Mouse (Mus musculus) neural tube, embryonic 13.5 days (tissue): ENCODE results near the gene Dennd1a. TPM values are rescaled to one million over a fixed set of nuclear protein-coding genes. Genes with fewer than 3 reads are reported as not detected.

Source experiments
- ATAC-seq: fragments of 200-750 bp; cut with Nextera tagmentation; 2 replicates; pipeline ENCODE4 v1.8.0; 2017; ENCODE audit warnings: low read depth, mild to moderate bottlenecking, moderate TSS enrichment, moderate library complexity
- H3K27ac ChIP-seq: fragments of 300-500 bp; sonication (generic); replicated peaks from 2 replicates; pipeline ENCODE4 v1.5.1; 2015; ENCODE audit warnings: moderate library complexity, mild to moderate bottlenecking, inconsistent platforms
- H3K27me3 ChIP-seq: fragments of 300-500 bp; sonication (generic); 2 replicates; pipeline ENCODE4 v1.6.1; 2015; ENCODE audit warnings: mild to moderate bottlenecking, inconsistent platforms
- H3K36me3 ChIP-seq: fragments of 300-500 bp; sonication (generic); 2 replicates; pipeline ENCODE4 v1.6.1; 2015; ENCODE audit warnings: mild to moderate bottlenecking, inconsistent platforms
- H3K4me1 ChIP-seq: fragments of 300-500 bp; sonication (generic); replicated peaks from 2 replicates; pipeline ENCODE4 v1.6.1; 2015; ENCODE audit warnings: inconsistent platforms
- H3K4me2 ChIP-seq: fragments of 300-500 bp; sonication (generic); 2 replicates; pipeline ENCODE4 v1.6.1; 2015; ENCODE audit warnings: inconsistent platforms, mild to moderate bottlenecking, moderate library complexity
- H3K4me3 ChIP-seq: fragments of 300-500 bp; sonication (generic); 2 replicates; pipeline ENCODE4 v1.5.1; 2015; ENCODE audit warnings: mild to moderate bottlenecking, inconsistent platforms
- H3K9ac ChIP-seq: fragments of 300-500 bp; sonication (generic); 2 replicates; pipeline ENCODE4 v1.6.1; 2015; ENCODE audit warnings: moderate library complexity, mild to moderate bottlenecking, inconsistent platforms
- H3K9me3 ChIP-seq: fragments of 300-500 bp; sonication (generic); 2 replicates; pipeline ENCODE4 v1.6.1; 2016; ENCODE audit warnings: inconsistent platforms
- WGBS: fragments of 180-500 bp; shearing (Covaris S2); methylation state at CpG from one replicate; pipeline ENCODE4 v1.1.7; 2015; 5-methylcytosine and 5-hydroxymethylcytosine counted together
- microRNA-seq: library from miRNA; unstranded; fragments of <30 nt; microRNA quantifications from one replicate; pipeline ENCODE4, GENCODE M21; 2016
- polyA plus RNA-seq: library from polyadenylated mRNA; unstranded; fragments of >200 nt; fragmentation: Nextera tagmentation; extraction: Ambion mirVana; gene quantifications from 2 replicates; pipeline ENCODE4 v1.2.1, GENCODE M21; 2015

The Dennd1a gene
- polyA plus RNA-seq, 1 experiment from 2014 or later = 14.6 TPM

DNA sequence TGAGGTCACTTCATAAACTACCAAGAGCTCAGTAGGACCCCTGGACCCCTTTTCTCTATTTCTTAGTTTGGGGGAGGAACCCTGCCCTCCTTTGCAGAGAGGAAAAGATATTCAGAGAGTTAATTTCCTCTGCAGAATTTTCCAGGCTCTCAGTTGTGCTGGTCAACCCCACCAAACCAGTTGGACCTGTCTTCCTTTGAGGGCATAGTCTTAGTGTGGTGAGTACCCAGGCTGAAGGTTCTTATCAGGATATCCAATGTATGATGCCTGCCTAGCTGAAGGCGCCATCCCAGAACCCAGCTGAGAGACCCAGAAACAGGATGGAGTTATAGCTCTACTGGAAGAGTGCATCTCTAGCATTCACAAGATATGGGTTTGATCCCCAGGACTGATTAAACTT is 536.1 kb downstream of the Dennd1a start:
- Histone ChIP-seq H3K9ac (no peak overlapping the region), H3K27me3 (no peaks in the 10 kb centered on the region), H3K4me1 (peaks cover 21% of the 10 kb centered on the region), H3K36me3 (no peaks in the 10 kb centered on the region), H3K9me3 (no peaks in the 10 kb centered on the region), H3K27ac (no peak overlapping the region), H3K4me2 (no peak overlapping the region), H3K4me3 (no peak overlapping the region)
- WGBS = 97% methylated on average over 1 of the region's 1 CpGs
- ATAC-seq = no peak

DNA sequence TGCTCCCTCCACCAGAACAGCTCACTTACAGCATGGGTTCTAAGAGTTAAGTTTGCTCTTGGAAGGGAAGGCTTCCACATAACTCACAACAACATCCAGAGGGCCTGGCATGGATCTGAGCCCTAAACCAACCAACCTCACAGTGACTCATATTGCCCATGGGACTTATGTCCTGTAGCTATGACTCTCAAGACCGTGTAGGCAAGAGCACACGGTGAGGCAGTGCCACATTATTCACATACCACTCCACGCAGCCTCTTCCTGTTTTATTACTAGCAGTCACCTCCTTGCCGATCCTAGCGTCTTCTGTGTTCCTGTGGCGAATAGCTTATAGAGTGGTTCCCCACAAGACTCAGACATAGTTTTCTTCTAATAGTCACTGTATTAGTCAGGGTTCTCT is 537.9 kb downstream of the Dennd1a start:
- Histone ChIP-seq H3K4me1 (peaks cover 13% of the 10 kb centered on the region), H3K36me3 (no peaks in the 10 kb centered on the region), H3K9ac (no peak overlapping the region), H3K9me3 (no peaks in the 10 kb centered on the region), H3K27me3 (no peaks in the 10 kb centered on the region), H3K4me2 (no peak overlapping the region), H3K27ac (no peak overlapping the region), H3K4me3 (no peak overlapping the region)
- WGBS = 63% methylated on average over 6 of the region's 6 CpGs
- no peak for ATAC-seq

Small RNA genes lying within 50 kb of the gene (microRNA-seq; reads per million reads assigned to microRNA genes)
- gene Gm44455 = not detected

Other genes with a start within 250 kb of the Dennd1a start
- gene Lhx2, start 51.9 kb upstream of the Dennd1a start, polyA plus RNA-seq = 3.7 and 4.3 TPM in 2 replicates
- 58.8 and 60.5 TPM in 2 replicates for gene Nek6, start 224.3 kb upstream of the Dennd1a start, polyA plus RNA-seq